Mouse (Mus musculus) cerebellum, postnatal 10 days (tissue): Measurements from ENCODE around the gene Nlrp14.
"Not testable (repeated sequence)": the region's sequence is repeated elsewhere in the genome, so short reads cannot be mapped to it uniquely, and the experiment has no call there.

Source experiments
- DNase-seq, 2 experiments: peaks; one replicate each; pipeline ENCODE4 v3.0.0; 2021; ENCODE audit warnings: mixed read lengths in 2 of 2

The Nlrp14 gene

DNA sequence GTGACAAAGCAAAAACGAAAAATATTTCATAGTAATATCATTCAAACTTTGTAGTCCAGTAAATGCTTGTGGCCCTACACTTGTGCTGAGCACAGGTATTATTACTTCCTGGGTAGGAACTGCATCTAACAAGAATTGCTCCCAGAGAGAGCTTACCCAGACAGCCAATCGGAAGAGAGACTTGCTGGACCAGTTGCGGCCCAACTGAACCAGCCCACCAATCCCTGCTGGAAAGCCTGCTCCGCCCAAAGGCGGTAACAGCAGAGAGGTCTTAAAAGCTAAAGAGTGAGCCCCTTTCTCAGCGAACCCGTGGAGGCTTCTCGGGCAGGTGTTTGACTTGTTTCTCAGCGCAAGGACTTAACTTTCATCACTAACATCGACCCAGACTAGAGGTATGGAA is at the start of gene Nlrp14:
Gene Nlrp14 (plus strand): TSS at position 301 of the 400 bp plus-strand sequence.
- no peak for DNase-seq

DNA sequence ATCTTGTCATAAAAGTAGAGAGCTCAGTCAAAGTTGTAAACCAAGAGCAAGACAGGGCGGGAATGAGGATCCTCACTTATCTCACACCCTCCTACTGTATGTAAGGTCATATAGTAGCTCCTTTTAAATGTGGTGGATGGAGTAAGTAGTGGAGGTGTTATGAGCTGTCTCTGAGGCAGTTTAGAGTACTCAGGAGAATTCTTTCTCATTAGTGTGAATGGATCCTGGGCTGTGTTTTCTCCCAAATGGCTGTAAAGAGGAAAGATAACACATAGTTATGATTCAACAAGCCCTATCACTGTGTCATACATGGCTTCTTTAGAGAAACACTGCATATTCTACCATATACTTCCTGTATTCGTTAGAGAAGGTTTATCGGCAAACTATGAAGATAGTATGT is 35.8 kb upstream of the Nlrp14 start, which contains the start of gene Olfr715:
Gene Olfr715 (minus strand): TSS at position 101 of the 400 bp plus-strand sequence.
- DNase-seq: not testable (repeated sequence)

DNA sequence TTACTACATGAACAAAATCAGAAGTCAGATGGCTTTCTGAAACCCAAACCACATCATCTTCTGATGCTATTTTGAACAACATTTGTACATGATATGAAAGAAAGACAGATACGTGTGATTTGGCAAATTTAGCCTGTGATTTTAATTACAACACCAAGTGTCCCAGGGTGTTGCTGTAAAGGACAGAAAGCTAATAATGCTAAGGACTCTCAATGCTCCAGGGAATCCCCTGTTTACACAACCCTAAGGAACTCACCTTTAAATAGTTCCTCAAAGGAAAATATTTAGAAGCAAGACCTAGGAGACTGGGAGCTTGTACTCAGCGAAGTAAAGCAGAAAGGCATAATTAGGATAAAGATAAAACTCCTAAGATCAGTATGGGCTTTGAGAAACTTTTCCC is 28.8 kb upstream of the Nlrp14 start, which contains the start of gene Olfr716:
Gene Olfr716 (plus strand): TSS at position 301 of the 400 bp plus-strand sequence.
- not testable (repeated sequence) for DNase-seq

GRCm38 (mm10) chr7:107180406-107180805 is 13.6 kb downstream of the Nlrp14 start:
- DNase-seq: no peak

GRCm38 (mm10) chr7:107201817-107202216 is 35.0 kb downstream of the Nlrp14 start:
- no peak for DNase-seq

- DNase-seq: no peak
Measured at GRCm38 (mm10) chr7:107207843-107208242, 41.1 kb downstream of the Nlrp14 start.

DNA sequence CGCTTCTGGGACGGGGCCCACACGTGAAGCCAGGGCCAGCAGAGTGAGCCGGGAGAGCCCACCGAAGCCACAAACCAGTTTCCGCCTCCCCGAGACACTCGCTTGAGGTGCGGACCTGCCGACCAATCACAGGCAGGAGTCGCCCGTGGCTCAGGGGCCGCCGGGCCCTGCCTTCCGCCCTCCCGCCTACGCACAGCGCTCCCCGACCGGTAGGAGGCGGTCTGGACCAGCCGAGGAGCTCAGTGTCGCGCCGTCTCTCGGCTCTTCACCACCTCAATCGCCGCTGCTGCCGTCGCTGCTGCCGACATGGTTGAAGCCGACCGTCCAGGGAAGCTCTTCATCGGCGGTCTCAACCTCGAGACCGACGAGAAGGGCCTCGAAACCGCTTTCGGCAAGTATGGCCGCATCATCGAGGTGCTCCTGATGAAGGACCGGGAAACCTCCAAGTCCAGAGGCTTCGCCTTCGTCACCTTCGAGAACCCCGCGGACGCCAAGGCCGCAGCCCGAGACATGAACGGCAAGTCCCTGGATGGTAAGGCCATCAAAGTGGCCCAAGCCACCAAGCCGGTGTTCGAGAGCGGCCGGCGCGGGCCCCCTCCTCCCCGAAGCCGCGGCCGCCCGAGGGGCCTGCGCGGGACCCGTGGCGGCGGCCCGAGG is 42.5 kb downstream of the Nlrp14 start, which contains the start of gene Rbmxl2:
Gene Rbmxl2 (plus strand): TSS at position 242 of the 657 bp plus-strand sequence.
- peak in 1 of 2 experiments; percentile 3 for DNase-seq

DNA sequence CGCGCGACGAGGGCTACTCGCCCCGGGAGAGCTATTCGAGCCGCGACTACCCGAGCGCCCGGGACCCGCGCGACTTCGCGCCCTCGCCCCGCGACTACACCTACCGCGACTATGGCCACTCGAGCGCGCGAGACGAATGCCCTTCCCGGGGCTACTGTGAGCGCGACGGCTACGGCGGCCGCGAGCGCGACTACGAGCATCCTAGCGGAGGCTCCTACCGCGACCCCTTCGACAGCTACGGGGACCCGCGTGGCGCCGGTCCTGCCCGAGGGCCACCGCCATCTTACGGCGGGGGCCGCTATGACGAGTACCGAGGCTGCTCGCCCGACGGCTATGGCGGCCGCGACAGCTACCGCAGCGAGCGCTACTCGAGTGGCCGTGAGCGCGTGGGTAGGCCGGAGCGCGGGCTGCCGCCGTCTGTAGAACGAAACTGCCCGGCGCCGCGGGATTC is 43.4 kb downstream of the Nlrp14 start:
- peak; percentile 10 to 11 for DNase-seq

GRCm38 (mm10) chr7:107215723-107216122 is 48.9 kb downstream of the Nlrp14 start:
- peak; percentile 65 to 75 for DNase-seq

DNA sequence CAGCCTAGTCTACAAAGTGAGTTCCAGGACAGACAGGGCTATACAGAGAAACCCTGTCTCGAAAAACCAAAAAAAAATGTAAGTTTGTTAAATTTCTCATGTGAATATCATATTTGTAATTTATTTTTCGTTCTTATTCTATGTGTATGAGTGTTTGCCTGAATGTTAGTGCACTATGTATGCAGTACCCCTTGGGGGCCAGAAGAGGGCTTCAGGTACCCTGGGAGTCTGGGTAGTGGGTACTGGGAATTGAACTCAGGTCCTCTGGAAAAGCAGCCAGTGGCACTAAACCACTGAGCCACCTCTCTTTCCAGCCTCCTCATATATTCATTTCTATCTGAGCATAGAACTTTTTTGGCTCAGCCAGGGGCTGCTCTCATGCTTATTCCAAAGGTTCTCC is 50.1 kb downstream of the Nlrp14 start:
- DNase-seq: no peak

DNA sequence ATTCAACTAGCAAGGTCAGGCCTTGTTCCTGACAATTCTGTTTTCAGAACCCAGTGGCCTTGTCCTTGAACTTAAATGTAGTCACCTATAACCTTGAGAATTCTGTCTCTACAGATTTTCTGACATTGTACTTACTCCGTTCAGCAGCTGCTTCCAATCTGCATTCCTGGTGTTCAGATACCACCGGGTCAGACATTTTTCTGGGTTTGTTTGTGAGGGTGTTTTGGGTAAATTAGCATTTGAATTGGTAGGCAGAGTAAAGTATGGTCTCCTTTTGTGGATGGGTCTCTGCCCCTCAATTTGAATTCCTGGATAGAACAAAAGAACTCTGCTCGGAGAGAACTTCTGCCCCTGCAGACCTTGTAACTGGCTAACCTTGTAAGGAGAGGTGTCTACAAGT is 70.1 kb downstream of the Nlrp14 start:
- no peak for DNase-seq

GRCm38 (mm10) chr7:107237498-107237897 is 70.7 kb downstream of the Nlrp14 start:
- DNase-seq: peak in 1 of 2 experiments; percentile 30

DNA sequence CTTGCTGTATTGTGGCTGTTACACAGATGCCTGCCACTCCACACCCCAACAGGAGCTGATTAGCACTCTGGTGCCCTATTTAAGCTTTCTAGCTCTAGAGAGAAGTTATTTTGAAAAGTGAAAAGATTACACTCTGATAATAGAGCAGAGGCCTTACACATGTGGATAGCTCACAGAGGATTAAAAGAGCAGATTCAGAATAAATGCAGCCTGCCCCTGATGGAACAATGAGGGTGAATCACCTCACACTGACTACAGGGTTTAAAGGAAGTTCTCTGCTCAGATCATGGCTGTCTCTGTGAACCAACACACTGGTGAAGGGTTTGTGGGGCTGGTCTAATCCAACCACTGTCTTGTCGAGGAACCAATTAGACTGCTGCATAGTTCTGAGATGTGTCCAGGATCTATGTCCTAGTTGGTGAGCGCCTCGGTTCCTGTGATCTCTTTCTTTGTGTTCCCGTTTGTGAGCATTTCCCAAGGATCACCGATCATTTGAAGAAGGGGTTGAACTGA is 74.6 kb downstream of the Nlrp14 start:
- no peak for DNase-seq
